Mouse (Mus musculus): ENCODE results near the gene Olfr488.
"Not testable (repeated sequence)": the region's sequence is repeated elsewhere in the genome, so short reads cannot be mapped to it uniquely, and the experiment has no call there.

Olfr488 gene

GRCm38 (mm10) chr7:108258247-108258646 lies at the start of gene Olfr488:
Gene Olfr488 (minus strand): TSS chr7:108258347.
- POLR2A ChIA-PET, result no interaction called here

GRCm38 (mm10) chr7:108288834-108289233 lies 30.7 kb upstream of the Olfr488 start, which contains the start of gene Olfr490:
Gene Olfr490 (minus strand): TSS chr7:108288934.
- ChIA-PET CTCF (no interaction called here), POLR2A (no interaction called here)

More at GRCm38 (mm10) chr7:108258247-108258646, at the start of gene Olfr488:
- CTCF ChIA-PET, result no interaction called here

- ChIA-PET CTCF (no interaction called here), POLR2A (interaction anchor here in 1 of 4 experiments (1.2 kb wide), 1 partner anchor 113 kb away, joined by 3 read pairs; no protein-coding TSS in a partner anchor)
These were observed 24.6 kb downstream of the Olfr488 start for GRCm38 (mm10) chr7:108233551-108233950.

DNA sequence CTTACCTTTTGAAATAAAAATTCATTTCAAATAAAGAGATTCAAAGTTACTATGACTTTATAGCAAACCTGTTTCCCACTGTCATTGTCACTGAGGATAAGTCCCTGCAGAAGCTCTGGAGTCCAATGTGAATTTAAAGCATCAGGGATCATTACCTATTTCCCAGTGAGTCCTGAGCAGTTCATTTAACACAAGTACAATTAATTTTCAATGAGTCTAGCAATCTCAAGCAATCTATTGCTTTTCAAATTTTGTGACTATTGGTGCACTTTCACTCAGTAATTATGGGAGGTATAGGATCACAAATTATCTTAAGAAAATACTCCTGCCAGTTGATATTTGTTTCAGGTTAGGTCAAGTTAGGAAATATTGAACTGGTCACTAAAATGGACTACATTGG lies 43.6 kb downstream of the Olfr488 start, which contains the start of gene Olfr487:
TSS of gene Olfr487 (minus strand) at position 101 of the 400 bp plus-strand sequence.
- POLR2A ChIA-PET, CTCF ChIA-PET: not testable (repeated sequence)
